Mouse (Mus musculus) retina, adult 2 months (tissue): Measurements from ENCODE around the gene Sult2a1.
"Not testable (repeated sequence)": the region's sequence is repeated elsewhere in the genome, so short reads cannot be mapped to it uniquely, and the experiment has no call there.

Experiments
- DNase-seq: peaks from one replicate; pipeline ENCODE4 v3.0.0-alpha.2; 2012; ENCODE audit warnings: low read depth, low spot score

Gene Sult2a1

GRCm38 (mm10) chr7:13837309-13837708 lies at the start of gene Sult2a1:
Sult2a1 (minus strand) TSS chr7:13837409.
- DNase-seq: not testable (repeated sequence)

GRCm38 (mm10) chr7:13813913-13814312 lies 23.3 kb downstream of the Sult2a1 start:
- DNase-seq: no peak
